Mouse (Mus musculus): ENCODE measurements around the gene Tuba4a.

- TF ChIP-seq CTCF (IDR thresholded peaks at IDR 0.05; ENCODE audit: low read depth) (no peak), EP300 (IDR thresholded peaks at IDR 0.05; ENCODE audit: low read depth) (0 out of 2 replicates have a peak, but pooled peaks have one; percentile 42)
Measured at GRCm38 (mm10) chr1:75214886-75215285, 4.8 kb downstream of the Tuba4a start.

All from heart, postnatal 0 days (tissue).